Mouse (Mus musculus): ENCODE results near the gene Clpsl2.

DNA sequence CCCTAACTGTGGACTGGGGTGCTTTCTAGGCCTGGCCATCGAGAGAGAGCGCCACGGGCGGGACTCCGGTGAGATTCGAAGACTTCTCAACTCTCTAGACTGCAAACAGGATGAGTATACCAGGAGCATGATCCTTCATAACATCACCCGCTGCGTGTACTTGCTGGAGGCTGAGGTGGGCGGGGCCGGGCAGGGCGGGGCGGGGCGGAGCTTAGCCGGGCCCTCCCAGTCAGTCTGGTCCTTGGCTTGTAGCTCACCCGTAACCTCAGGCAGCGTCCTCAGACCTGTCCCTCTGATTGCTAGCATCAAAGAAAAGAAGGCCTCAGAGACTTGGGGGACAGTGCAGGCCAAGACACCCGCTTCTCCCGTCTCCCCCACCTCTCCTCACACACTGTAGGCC is 17.3 kb upstream of the Clpsl2 start:
- TF ChIP-seq CTCF (IDR thresholded peaks at IDR 0.05; ENCODE audit: borderline replicate concordance, insufficient read depth, low read length) (no peak), POLR2A (IDR thresholded peaks at IDR 0.05; ENCODE audit: low read depth, low read length) (no peak)
